In genomic region chr11:100545746-100546085, GRCm38 (mm10) we compare ENCODE assay signal across 8 mouse cellular contexts. TPM values are rescaled to one million over a fixed set of nuclear protein-coding genes. Genes with fewer than 3 reads are reported as not detected.
DNase-seq lines count a peak whose midpoint lies in the region; ATAC-seq lines count a peak whose summit lies in the region.

No protein-coding gene starts in this region.

- 30% methylated on average over 7 of the region's 7 CpGs for WGBS in heart, embryonic 16.5 days
- whole genome bisulfite sequencing in hindbrain, embryonic 12.5 days, result 29% methylated on average over 7 of the region's 7 CpGs
- whole genome bisulfite sequencing in midbrain, embryonic 10.5 days, result 24% methylated on average over 7 of the region's 7 CpGs

- H3K9ac ChIP-seq in heart, embryonic 16.5 days (ENCODE audit: low read length), result peak overlapping the region; percentile 22; the same call in 1 of the 2 replicates
- peak overlapping the region; percentile 54 for H3K9ac ChIP-seq in hindbrain, embryonic 12.5 days

- H3K4me1 ChIP-seq in heart, embryonic 16.5 days (ENCODE audit: control insufficient read depth, insufficient read depth, low read length), result peaks cover 8% of the 10 kb centered on the region
- peaks cover 6% of the 10 kb centered on the region; the same call in 1 of the 2 replicates for H3K4me1 ChIP-seq in hindbrain, embryonic 12.5 days
- H3K4me1 ChIP-seq in midbrain, embryonic 10.5 days, result peaks cover 18% of the 10 kb centered on the region

- no peaks in the 10 kb centered on the region for H3K36me3 ChIP-seq in heart, embryonic 16.5 days (ENCODE audit: control insufficient read depth, insufficient read depth)
- no peaks in the 10 kb centered on the region for H3K36me3 ChIP-seq in hindbrain, embryonic 12.5 days
- no peaks in the 10 kb centered on the region for H3K36me3 ChIP-seq in midbrain, embryonic 10.5 days

- intact Hi-C loops in heart, postnatal 10 days (cut with DNase I), result no loop called here

- no peaks in the 10 kb centered on the region for H3K9me3 ChIP-seq in heart, embryonic 16.5 days (replicated peaks; ENCODE audit: control insufficient read depth, low read length)
- no peaks in the 10 kb centered on the region for H3K9me3 ChIP-seq in hindbrain, embryonic 12.5 days (replicated peaks)
- H3K9me3 ChIP-seq in midbrain, embryonic 10.5 days (replicated peaks), result no peaks in the 10 kb centered on the region

- no peak overlapping the region for H3K27ac ChIP-seq in heart, embryonic 16.5 days (ENCODE audit: low read length)
- 0 out of 2 replicates have a peak overlapping the region, but pooled peaks have one; percentile 37 for H3K27ac ChIP-seq in hindbrain, embryonic 12.5 days
- H3K27ac ChIP-seq in midbrain, embryonic 10.5 days (replicated peaks), result peak overlapping the region; percentile 86

- ATAC-seq in heart, embryonic 16.5 days (replicated peaks; ENCODE audit: extremely low read depth, insufficient read depth, low FRiP score), result no peak
- peak; percentile 32 for ATAC-seq in activated CD4-positive, CD25-positive, alpha-beta regulatory T cell, adult 4 months
- 0 out of 2 replicates have a peak, but pooled peaks have one; percentile 43 for ATAC-seq in hindbrain, embryonic 12.5 days (ENCODE audit: low FRiP score)

- DNase-seq in heart, postnatal 10 days, result no peak
- DNase-seq in midbrain, embryonic 10.5 days (ENCODE audit: low spot score), result no peak
- DNase-seq in adrenal gland, postnatal 4 days (ENCODE audit: low spot score in 2 of 2), result no peak
- DNase-seq in thymus, postnatal 25 days, result no peak
- no peak for DNase-seq in embryo, embryonic 11 days

- H3K27me3 ChIP-seq in heart, embryonic 16.5 days (ENCODE audit: control insufficient read depth, insufficient read depth, low read length), result no peaks in the 10 kb centered on the region
- no peaks in the 10 kb centered on the region for H3K27me3 ChIP-seq in hindbrain, embryonic 12.5 days
- peaks cover 8% of the 10 kb centered on the region; the same call in 1 of the 2 replicates for H3K27me3 ChIP-seq in midbrain, embryonic 10.5 days (ENCODE audit: low read depth, poor library complexity, severe bottlenecking)

- H3K4me3 ChIP-seq in heart, embryonic 16.5 days (ENCODE audit: low read length), result peak overlapping the region; percentile 49
- peak overlapping the region; percentile 37 for H3K4me3 ChIP-seq in hindbrain, embryonic 12.5 days
- peak overlapping the region; percentile 60 for H3K4me3 ChIP-seq in midbrain, embryonic 10.5 days

- H3K4me2 ChIP-seq in heart, embryonic 16.5 days (ENCODE audit: low read depth, low read length), result peak overlapping the region; percentile 77
- H3K4me2 ChIP-seq in hindbrain, embryonic 12.5 days (replicated peaks), result peak overlapping the region; percentile 73

RNA-seq across cellular contexts. Expression of gene Ttc25, which starts 0.3 kb away (rescaled TPM):
- polyA plus RNA-seq in heart, embryonic 16.5 days (2015; fragmentation: Nextera tagmentation; extraction: Ambion mirVana), result 0.85 and 0.94 TPM in 2 replicates
- under 1 TPM; 0.17 to 0.38 TPM for total RNA-seq in heart, postnatal 10 days (2021)
- under 1 TPM in 1 of 2 experiments, not detected in 1; 0.15 TPM for polyA plus RNA-seq in activated CD4-positive, CD25-positive, alpha-beta regulatory T cell, adult 4 months (2017; shearing (Covaris generic))
- polyA plus RNA-seq in hindbrain, embryonic 12.5 days (2016; fragmentation: Nextera tagmentation; extraction: Ambion mirVana), result 2.7 and 3.2 TPM in 2 replicates
- polyA plus RNA-seq in midbrain, embryonic 10.5 days (2016; fragmentation: Nextera tagmentation; extraction: Ambion mirVana), result 1.9 and 2.3 TPM in 2 replicates
- total RNA-seq in adrenal gland, postnatal 4 days (2021), result 1 to 10 TPM; 2.2 TPM

RNA-seq across cellular contexts. Expression of gene Acly, which starts 17.9 kb away (rescaled TPM):
- 64.4 and 67.1 TPM in 2 replicates for polyA plus RNA-seq in heart, embryonic 16.5 days (2015; fragmentation: Nextera tagmentation; extraction: Ambion mirVana)
- total RNA-seq in heart, postnatal 10 days (2021), result 10 to 100 TPM; 47.8 to 51.1 TPM
- 10 to 100 TPM; 57.2 to 76.7 TPM for polyA plus RNA-seq in activated CD4-positive, CD25-positive, alpha-beta regulatory T cell, adult 4 months (2017; shearing (Covaris generic))
- polyA plus RNA-seq in hindbrain, embryonic 12.5 days (2016; fragmentation: Nextera tagmentation; extraction: Ambion mirVana), result 348 and 359 TPM in 2 replicates
- 312 and 380 TPM in 2 replicates for polyA plus RNA-seq in midbrain, embryonic 10.5 days (2016; fragmentation: Nextera tagmentation; extraction: Ambion mirVana)
- 100 to 1,000 TPM; 420 to 464 TPM for total RNA-seq in adrenal gland, postnatal 4 days (2021)

RNA-seq across cellular contexts. Expression of gene Cnp, which starts 29.0 kb away (rescaled TPM):
- 24.8 and 32.1 TPM in 2 replicates for polyA plus RNA-seq in heart, embryonic 16.5 days (2015; fragmentation: Nextera tagmentation; extraction: Ambion mirVana)
- 1 to 10 TPM; 6.1 to 7.1 TPM for total RNA-seq in heart, postnatal 10 days (2021)
- 100 to 1,000 TPM; 181 to 201 TPM for polyA plus RNA-seq in activated CD4-positive, CD25-positive, alpha-beta regulatory T cell, adult 4 months (2017; shearing (Covaris generic))
- polyA plus RNA-seq in hindbrain, embryonic 12.5 days (2016; fragmentation: Nextera tagmentation; extraction: Ambion mirVana), result 29.1 and 29.2 TPM in 2 replicates
- polyA plus RNA-seq in midbrain, embryonic 10.5 days (2016; fragmentation: Nextera tagmentation; extraction: Ambion mirVana), result 17.7 and 22.6 TPM in 2 replicates
- 10 to 100 TPM; 49.5 to 51.3 TPM for total RNA-seq in adrenal gland, postnatal 4 days (2021)
